Mouse (Mus musculus): Measurements from ENCODE around the gene Gas2. TPM values are rescaled to one million over a fixed set of nuclear protein-coding genes. Genes with fewer than 3 reads are reported as not detected.

Gas2 gene
- polyA plus RNA-seq, 1 experiment from 2014 or later: 15.8 TPM

DNA sequence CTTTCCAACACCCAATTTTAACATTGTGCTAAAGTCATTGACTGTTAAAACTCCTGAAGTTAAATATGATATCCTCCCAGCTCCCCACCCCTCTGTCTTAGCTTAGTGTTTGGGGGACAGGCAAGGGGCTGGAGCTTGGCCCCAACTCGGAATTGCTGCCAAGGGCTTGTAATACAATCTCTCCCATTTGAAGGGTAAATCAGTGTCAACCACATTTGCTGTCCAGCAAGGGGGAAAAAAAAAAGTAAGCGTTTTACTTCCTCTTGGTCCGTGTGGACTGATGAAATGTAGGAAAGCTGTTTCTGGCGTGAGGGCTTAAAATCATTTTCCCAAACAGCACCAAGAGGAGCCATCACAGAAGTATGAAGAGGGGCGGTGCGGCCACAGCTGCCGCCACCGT lies 16.9 kb downstream of the Gas2 start:
- H3K9ac ChIP-seq (replicated peaks; ENCODE audit: low read depth, low read length): peak overlapping the region; percentile 82
- no peaks in the 10 kb centered on the region for H3K27me3 ChIP-seq (replicated peaks; ENCODE audit: control insufficient read depth, insufficient read depth, low read length)
- H3K27ac ChIP-seq (ENCODE audit: low read length): peak overlapping the region; percentile 79
- peaks cover 7% of the 10 kb centered on the region for H3K4me1 ChIP-seq (replicated peaks; ENCODE audit: control insufficient read depth, insufficient read depth, low read length)
- ATAC-seq: no peak
- 2% methylated on average over 8 of the region's 8 CpGs for WGBS
- H3K9me3 ChIP-seq (ENCODE audit: control insufficient read depth, low read length): no peaks in the 10 kb centered on the region
- peak overlapping the region; percentile 83 for H3K4me2 ChIP-seq (ENCODE audit: low read length)
- H3K4me3 ChIP-seq (replicated peaks; ENCODE audit: low read length): peak overlapping the region; percentile 64
- H3K36me3 ChIP-seq (ENCODE audit: control insufficient read depth, insufficient read depth): no peaks in the 10 kb centered on the region

DNA sequence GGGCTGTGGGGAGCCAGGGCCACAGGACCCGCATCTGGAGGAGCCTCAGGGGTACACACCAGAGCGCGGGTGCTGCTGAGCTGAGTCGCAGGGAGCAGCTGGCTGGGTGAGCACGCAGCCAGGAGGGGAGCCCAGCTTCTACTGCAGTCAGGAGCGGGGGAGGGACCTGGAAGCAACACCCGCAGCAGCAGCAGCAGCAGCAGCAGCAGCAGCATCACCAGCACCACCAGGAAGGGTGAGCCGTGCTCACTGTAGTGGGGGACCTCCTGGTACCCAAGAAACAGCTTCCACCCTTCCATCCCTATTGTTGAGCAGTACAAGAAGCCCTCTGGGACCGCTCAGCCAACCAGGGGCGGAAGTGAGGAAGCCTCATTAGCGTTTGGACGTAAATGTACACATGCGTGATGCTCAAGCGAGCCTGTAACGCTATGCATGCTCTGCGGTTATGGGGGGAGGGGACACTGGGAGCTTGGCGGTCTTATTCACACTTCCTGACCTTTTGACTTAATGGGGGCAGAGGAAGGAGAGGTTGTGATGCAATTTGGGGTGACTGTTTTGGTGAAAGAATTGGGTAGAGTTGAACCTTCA lies 17.4 kb downstream of the Gas2 start:
- peak overlapping the region; percentile 79 for H3K27ac ChIP-seq (ENCODE audit: low read length)
- peak overlapping the region; percentile 83 for H3K4me2 ChIP-seq (ENCODE audit: low read length)
- H3K4me1 ChIP-seq (replicated peaks; ENCODE audit: control insufficient read depth, insufficient read depth, low read length): peaks cover 7% of the 10 kb centered on the region
- H3K9ac ChIP-seq (replicated peaks; ENCODE audit: low read depth, low read length): peak overlapping the region; percentile 82
- peak; percentile 98 for ATAC-seq
- peak overlapping the region; percentile 64 for H3K4me3 ChIP-seq (replicated peaks; ENCODE audit: low read length)
- no peaks in the 10 kb centered on the region for H3K9me3 ChIP-seq (ENCODE audit: control insufficient read depth, low read length)
- H3K27me3 ChIP-seq (replicated peaks; ENCODE audit: control insufficient read depth, insufficient read depth, low read length): no peaks in the 10 kb centered on the region
- WGBS: under 1% methylated on average over 17 of the region's 17 CpGs
- H3K36me3 ChIP-seq (ENCODE audit: control insufficient read depth, insufficient read depth): no peaks in the 10 kb centered on the region

DNA sequence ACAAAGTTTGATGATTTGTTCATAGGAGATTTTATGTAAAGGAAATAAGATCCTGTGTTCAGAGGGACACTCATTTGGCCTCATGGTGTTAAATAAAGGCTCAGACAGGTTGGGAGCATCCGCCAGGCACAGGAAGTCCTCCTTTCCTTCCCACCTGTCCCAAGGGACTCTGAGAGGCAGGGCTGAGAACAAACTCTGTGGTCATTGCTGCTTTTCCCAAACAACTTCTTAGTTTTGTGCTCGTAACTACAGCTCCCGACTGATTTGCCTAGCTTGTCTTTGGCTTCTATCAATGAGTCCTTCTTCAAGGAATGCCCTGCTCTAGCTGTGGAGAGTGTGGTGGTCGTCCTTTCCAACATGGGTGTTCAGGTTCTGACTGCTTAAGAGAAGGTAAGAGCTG lies 18.3 kb downstream of the Gas2 start:
- no peak overlapping the region for H3K4me3 ChIP-seq (replicated peaks; ENCODE audit: low read length)
- ATAC-seq: no peak
- no peaks in the 10 kb centered on the region for H3K27me3 ChIP-seq (replicated peaks; ENCODE audit: control insufficient read depth, insufficient read depth, low read length)
- no peak overlapping the region for H3K27ac ChIP-seq (ENCODE audit: low read length)
- H3K4me1 ChIP-seq (replicated peaks; ENCODE audit: control insufficient read depth, insufficient read depth, low read length): peaks cover 7% of the 10 kb centered on the region
- H3K9me3 ChIP-seq (ENCODE audit: control insufficient read depth, low read length): no peaks in the 10 kb centered on the region
- H3K9ac ChIP-seq (replicated peaks; ENCODE audit: low read depth, low read length): no peak overlapping the region
- WGBS: 89% methylated on average over 4 of the region's 4 CpGs
- H3K4me2 ChIP-seq (ENCODE audit: low read length): no peak overlapping the region
- H3K36me3 ChIP-seq (ENCODE audit: control insufficient read depth, insufficient read depth): no peaks in the 10 kb centered on the region

DNA sequence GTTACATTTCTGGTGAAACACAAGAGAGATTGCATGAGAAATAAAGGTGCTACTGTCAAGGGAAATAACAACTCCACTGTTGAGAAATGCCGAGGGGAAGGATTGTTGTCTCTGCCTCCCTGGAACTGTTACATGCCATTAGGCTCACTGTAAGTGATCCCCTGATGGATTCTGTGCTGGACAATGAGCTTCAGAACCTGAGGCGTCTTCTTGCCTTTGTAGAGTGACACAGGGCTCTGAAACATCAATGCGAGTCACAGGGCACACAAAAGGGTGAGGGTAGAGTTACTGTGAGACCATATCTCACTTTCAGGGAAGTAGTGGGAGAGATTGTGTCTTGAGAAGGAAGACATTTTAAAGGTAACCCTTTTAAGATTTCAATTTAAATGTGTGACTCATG lies 23.5 kb downstream of the Gas2 start:
- H3K9me3 ChIP-seq (ENCODE audit: control insufficient read depth, low read length): no peaks in the 10 kb centered on the region
- H3K27me3 ChIP-seq (replicated peaks; ENCODE audit: control insufficient read depth, insufficient read depth, low read length): no peaks in the 10 kb centered on the region
- WGBS: 62% methylated on average over 3 of the region's 3 CpGs
- H3K4me3 ChIP-seq (replicated peaks; ENCODE audit: low read length): no peak overlapping the region
- no peak overlapping the region for H3K4me2 ChIP-seq (ENCODE audit: low read length)
- ATAC-seq: no peak
- H3K9ac ChIP-seq (replicated peaks; ENCODE audit: low read depth, low read length): no peak overlapping the region
- H3K36me3 ChIP-seq (ENCODE audit: control insufficient read depth, insufficient read depth): no peaks in the 10 kb centered on the region
- H3K4me1 ChIP-seq (replicated peaks; ENCODE audit: control insufficient read depth, insufficient read depth, low read length): no peaks in the 10 kb centered on the region
- H3K27ac ChIP-seq (ENCODE audit: low read length): no peak overlapping the region

DNA sequence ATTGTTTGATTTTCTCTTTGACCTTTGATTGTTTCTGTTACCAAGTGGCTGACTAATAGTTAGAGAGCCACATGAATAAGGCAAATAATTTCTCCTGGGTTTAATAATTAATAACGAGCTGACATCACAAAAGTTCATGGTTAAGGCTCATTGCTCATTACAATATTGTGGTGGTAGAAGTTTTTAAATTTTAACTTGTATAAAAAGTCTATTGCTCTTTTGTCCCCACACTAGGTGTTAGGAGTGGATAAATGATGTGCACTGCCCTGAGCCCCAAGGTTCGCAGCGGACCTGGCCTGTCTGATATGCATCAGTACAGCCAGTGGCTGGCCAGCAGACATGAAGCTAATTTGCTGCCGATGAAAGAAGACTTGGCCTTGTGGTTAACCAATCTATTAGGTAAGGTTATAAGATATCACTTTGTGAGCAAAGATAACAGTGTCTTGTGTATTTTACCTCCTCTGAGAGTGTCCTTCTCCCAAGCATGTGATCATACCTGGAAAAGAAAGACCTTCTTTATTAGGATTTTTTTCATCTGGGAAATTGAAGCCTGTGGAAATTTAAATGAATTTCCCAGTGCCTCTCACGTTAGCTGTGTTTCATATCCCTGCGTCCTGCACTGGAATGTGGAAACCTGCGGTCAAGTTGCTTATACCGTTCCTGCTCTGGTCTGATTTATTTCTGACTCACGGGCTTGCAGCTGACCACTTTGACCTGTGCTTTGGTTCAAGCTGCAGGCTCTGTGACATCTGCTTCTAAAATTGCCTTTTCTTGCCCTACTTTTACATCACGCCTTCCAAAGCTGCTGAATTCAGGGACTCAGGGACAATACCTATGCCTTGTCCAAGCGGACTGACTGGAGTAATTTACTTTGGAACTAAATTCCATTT lies 26.1 kb downstream of the Gas2 start:
- no peaks in the 10 kb centered on the region for H3K9me3 ChIP-seq (ENCODE audit: control insufficient read depth, low read length)
- no peaks in the 10 kb centered on the region for H3K36me3 ChIP-seq (ENCODE audit: control insufficient read depth, insufficient read depth)
- no peak overlapping the region for H3K27ac ChIP-seq (ENCODE audit: low read length)
- no peak overlapping the region for H3K4me2 ChIP-seq (ENCODE audit: low read length)
- no peaks in the 10 kb centered on the region for H3K4me1 ChIP-seq (replicated peaks; ENCODE audit: control insufficient read depth, insufficient read depth, low read length)
- 90% methylated on average over 11 of the region's 11 CpGs for WGBS
- H3K4me3 ChIP-seq (replicated peaks; ENCODE audit: low read length): no peak overlapping the region
- no peak for ATAC-seq
- H3K27me3 ChIP-seq (replicated peaks; ENCODE audit: control insufficient read depth, insufficient read depth, low read length): no peaks in the 10 kb centered on the region
- no peak overlapping the region for H3K9ac ChIP-seq (replicated peaks; ENCODE audit: low read depth, low read length)

DNA sequence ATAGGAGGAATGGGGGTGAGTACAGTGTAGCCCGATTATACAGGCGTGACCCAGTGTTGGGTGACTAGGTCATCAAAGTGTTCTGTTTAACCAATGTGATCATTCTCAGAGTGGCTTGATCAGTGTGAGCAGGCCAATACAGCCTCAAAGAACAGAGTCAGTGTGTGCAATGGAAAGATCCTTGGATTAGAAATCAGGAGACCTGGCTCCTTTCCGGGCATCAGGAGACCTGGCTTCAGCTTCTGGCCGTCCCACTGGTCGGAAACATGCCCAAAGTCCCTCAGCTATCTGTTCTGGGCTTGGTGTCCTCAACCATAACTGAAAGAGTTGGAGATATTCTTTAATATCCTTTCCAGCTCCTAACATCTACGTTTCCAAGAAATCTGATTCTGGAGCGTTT lies 27.8 kb downstream of the Gas2 start:
- no peak overlapping the region for H3K27ac ChIP-seq (ENCODE audit: low read length)
- no peak overlapping the region for H3K9ac ChIP-seq (replicated peaks; ENCODE audit: low read depth, low read length)
- ATAC-seq: no peak
- H3K9me3 ChIP-seq (ENCODE audit: control insufficient read depth, low read length): no peaks in the 10 kb centered on the region
- H3K4me3 ChIP-seq (replicated peaks; ENCODE audit: low read length): no peak overlapping the region
- H3K36me3 ChIP-seq (ENCODE audit: control insufficient read depth, insufficient read depth): no peaks in the 10 kb centered on the region
- H3K4me2 ChIP-seq (ENCODE audit: low read length): no peak overlapping the region
- no peaks in the 10 kb centered on the region for H3K4me1 ChIP-seq (replicated peaks; ENCODE audit: control insufficient read depth, insufficient read depth, low read length)
- H3K27me3 ChIP-seq (replicated peaks; ENCODE audit: control insufficient read depth, insufficient read depth, low read length): no peaks in the 10 kb centered on the region
- 92% methylated on average over 7 of the region's 7 CpGs for WGBS

DNA sequence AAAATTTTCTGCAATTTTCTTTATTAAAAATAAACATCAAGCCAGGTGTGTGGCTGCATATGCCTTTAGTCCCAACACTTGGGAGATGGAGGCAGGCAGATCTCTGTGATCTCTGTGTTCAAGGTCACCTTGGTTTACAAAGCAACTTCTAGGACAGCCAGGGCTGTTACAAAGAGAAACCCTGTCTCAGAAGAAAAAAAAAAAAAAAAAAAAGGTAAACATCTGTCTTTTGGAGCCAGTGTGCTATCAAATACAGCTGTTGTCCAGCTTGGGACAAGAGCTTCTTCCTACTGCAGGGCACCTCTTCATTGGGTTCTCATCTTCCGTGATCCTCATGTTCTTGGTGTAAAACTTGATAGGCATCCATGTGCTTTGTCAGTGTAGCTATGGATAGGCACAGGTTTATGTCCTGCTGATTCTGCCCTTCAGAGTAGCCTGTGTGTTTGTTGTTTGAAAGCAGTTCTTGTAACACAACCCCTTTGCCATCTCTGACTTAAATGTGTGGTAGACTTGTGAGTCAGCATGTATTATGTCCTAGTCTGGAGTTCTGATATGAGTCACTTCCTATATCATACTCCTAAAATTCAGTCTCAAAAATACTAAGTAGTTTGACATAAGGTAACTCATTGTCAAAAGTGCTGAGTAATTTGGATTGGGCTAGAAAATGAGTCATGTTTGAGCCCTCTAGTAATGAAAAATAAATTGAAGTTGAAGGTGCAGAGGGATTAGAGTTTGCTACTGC lies 30.6 kb downstream of the Gas2 start:
- Histone ChIP-seq H3K36me3 (ENCODE audit: control insufficient read depth, insufficient read depth) (no peaks in the 10 kb centered on the region), H3K9ac (replicated peaks; ENCODE audit: low read depth, low read length) (no peak overlapping the region), H3K9me3 (ENCODE audit: control insufficient read depth, low read length) (no peaks in the 10 kb centered on the region), H3K27me3 (replicated peaks; ENCODE audit: control insufficient read depth, insufficient read depth, low read length) (no peaks in the 10 kb centered on the region), H3K4me2 (ENCODE audit: low read length) (no peak overlapping the region), H3K27ac (ENCODE audit: low read length) (no peak overlapping the region), H3K4me1 (replicated peaks; ENCODE audit: control insufficient read depth, insufficient read depth, low read length) (no peaks in the 10 kb centered on the region), H3K4me3 (replicated peaks; ENCODE audit: low read length) (no peak overlapping the region)
- 97% methylated on average over 1 of the region's 1 CpGs for WGBS
- ATAC-seq: no peak

DNA sequence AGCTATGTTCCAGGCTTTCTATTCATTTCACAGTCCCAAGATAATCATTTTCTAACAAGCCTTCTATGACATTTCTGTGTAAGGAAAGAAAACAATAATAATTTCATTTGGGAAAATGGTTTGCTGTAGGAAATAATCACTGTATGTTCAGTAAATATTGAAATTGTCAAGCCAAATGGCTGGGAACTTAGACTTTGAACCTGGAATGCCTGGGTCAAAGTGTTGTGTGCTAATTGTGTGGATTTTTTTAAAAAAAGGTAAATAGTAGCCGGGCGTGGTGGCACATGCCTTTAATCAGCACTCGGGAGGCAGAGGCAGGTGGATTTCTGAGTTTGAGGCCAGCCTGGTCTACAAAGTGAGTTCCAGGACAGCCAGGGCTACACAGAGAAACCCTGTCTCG lies 31.2 kb downstream of the Gas2 start:
- no peak overlapping the region for H3K4me2 ChIP-seq (ENCODE audit: low read length)
- H3K27me3 ChIP-seq (replicated peaks; ENCODE audit: control insufficient read depth, insufficient read depth, low read length): no peaks in the 10 kb centered on the region
- no peaks in the 10 kb centered on the region for H3K36me3 ChIP-seq (ENCODE audit: control insufficient read depth, insufficient read depth)
- no peak overlapping the region for H3K9ac ChIP-seq (replicated peaks; ENCODE audit: low read depth, low read length)
- no peaks in the 10 kb centered on the region for H3K9me3 ChIP-seq (ENCODE audit: control insufficient read depth, low read length)
- ATAC-seq: no peak
- no peaks in the 10 kb centered on the region for H3K4me1 ChIP-seq (replicated peaks; ENCODE audit: control insufficient read depth, insufficient read depth, low read length)
- no peak overlapping the region for H3K27ac ChIP-seq (ENCODE audit: low read length)
- H3K4me3 ChIP-seq (replicated peaks; ENCODE audit: low read length): no peak overlapping the region
- WGBS: 85% methylated on average over 4 of the region's 4 CpGs

DNA sequence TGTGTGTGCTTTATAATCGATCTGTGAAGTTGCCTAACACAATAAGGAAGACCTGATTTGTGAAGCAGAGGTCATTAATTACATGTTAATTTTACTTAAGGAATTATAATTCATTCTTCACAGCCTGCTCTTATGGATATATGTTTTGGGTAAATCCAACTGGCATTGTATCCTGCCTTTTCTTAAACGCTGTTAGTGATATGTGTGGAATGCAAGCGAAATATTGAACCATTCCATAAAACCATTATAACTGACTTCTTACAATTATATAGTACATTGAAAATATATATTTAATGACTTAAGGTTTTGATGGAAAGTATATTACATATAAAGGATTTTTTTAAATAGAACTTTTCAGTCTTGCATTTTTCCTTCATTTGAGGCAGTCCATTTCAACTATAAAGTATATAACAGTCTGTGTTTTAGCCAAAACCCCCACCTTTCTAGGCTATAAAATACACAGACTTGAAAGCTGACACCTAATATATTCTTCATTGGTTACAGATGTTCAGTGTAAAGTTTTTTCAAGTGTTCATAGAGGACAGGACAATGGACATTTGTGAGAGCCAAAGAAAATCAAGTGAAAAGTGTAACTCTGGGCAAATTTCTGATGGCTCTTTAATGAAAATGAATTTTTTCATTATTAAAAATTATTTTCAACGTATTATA lies 32.5 kb downstream of the Gas2 start:
- Histone ChIP-seq H3K27me3 (replicated peaks; ENCODE audit: control insufficient read depth, insufficient read depth, low read length) (no peaks in the 10 kb centered on the region), H3K36me3 (ENCODE audit: control insufficient read depth, insufficient read depth) (no peaks in the 10 kb centered on the region), H3K4me3 (replicated peaks; ENCODE audit: low read length) (no peak overlapping the region), H3K27ac (ENCODE audit: low read length) (no peak overlapping the region), H3K4me1 (replicated peaks; ENCODE audit: control insufficient read depth, insufficient read depth, low read length) (no peaks in the 10 kb centered on the region), H3K9me3 (ENCODE audit: control insufficient read depth, low read length) (no peaks in the 10 kb centered on the region), H3K4me2 (ENCODE audit: low read length) (no peak overlapping the region), H3K9ac (replicated peaks; ENCODE audit: low read depth, low read length) (no peak overlapping the region)
- WGBS: 83% methylated on average over 4 of the region's 4 CpGs
- ATAC-seq: no peak

All from forebrain, embryonic 16.5 days (tissue).